Mouse (Mus musculus) lung, postnatal 0 days (tissue): ENCODE measurements around the gene Iqcn.

Experiments
- CTCF ChIP-seq: IDR thresholded peaks from 2 replicates; pipeline ENCODE4 v1.5.1; 2016; ENCODE audit warnings: antibody characterized with exemption, mild to moderate bottlenecking
- EP300 ChIP-seq: IDR thresholded peaks from 2 replicates; pipeline ENCODE4 v1.6.1; 2016; ENCODE audit warnings: antibody characterized with exemption, mild to moderate bottlenecking, control low read depth

GRCm38 (mm10) chr8:70762118-70762517 is 58.9 kb downstream of the Iqcn start:
- TF ChIP-seq CTCF (no peak), EP300 (no peak)
